Mouse (Mus musculus): ENCODE measurements around the gene Tekt3.

Gene Tekt3

GRCm38 (mm10) chr11:63143486-63143885 lies 82.0 kb downstream of the Tekt3 start:
- no peak for DNase-seq (ENCODE audit: extremely low spot score, low spot score)
